Mouse (Mus musculus) thymus, postnatal 10 days (tissue): ENCODE measurements at regions not wholly inside any gene's neighbourhood (a gene's known extent, or its start where the extent isn't known, plus 50 kb on each side); places are given as distances from the start of the nearest gene placed in this dataset.
"Not testable (repeated sequence)": the region's sequence is repeated elsewhere in the genome, so short reads cannot be mapped to it uniquely, and the experiment has no call there.

ENCODE experiments used
- DNase-seq, 2 experiments: peaks; one replicate each; pipeline ENCODE4 v3.0.0; 2021; ENCODE audit warnings: low spot score in 2 of 2

- DNase-seq: no peak
These were observed 76.7 kb upstream of the Try4 start for GRCm38 (mm10) chr6:41225382-41225781.

- no peak for DNase-seq
These were observed 83.7 kb upstream of the Try4 start for GRCm38 (mm10) chr6:41218415-41218814.

GRCm38 (mm10) chr6:41215857-41216256 lies 86.2 kb upstream of the Try4 start:
- peak; percentile 45 to 51 for DNase-seq

GRCm38 (mm10) chr6:41205864-41206263 lies 96.2 kb upstream of the Try4 start:
- DNase-seq: no peak

- DNase-seq: no peak
These were observed 99.2 kb upstream of the Try4 start for GRCm38 (mm10) chr6:41202882-41203281.

- DNase-seq: no peak
These were observed 99.8 kb upstream of the Try4 start for GRCm38 (mm10) chr6:41202302-41202701.

GRCm38 (mm10) chr6:41194464-41194863 lies 107.6 kb upstream of the Try4 start:
- peak in 1 of 2 experiments; percentile 35 for DNase-seq

- no peak for DNase-seq
These were observed 110.2 kb upstream of the Try4 start for GRCm38 (mm10) chr6:41191734-41192326.

GRCm38 (mm10) chr6:41188910-41189309 lies 113.2 kb upstream of the Try4 start:
- DNase-seq: no peak

- peak; percentile 29 to 41 for DNase-seq
These were observed 114.1 kb upstream of the Try4 start for GRCm38 (mm10) chr6:41187966-41188365.

GRCm38 (mm10) chr6:41178896-41179295 lies 123.2 kb upstream of the Try4 start:
- peak; percentile 27 to 38 for DNase-seq

- no peak for DNase-seq
These were observed 124.0 kb upstream of the Try4 start for GRCm38 (mm10) chr6:41178019-41178418.

- DNase-seq: no peak
These were observed 124.9 kb upstream of the Try4 start for GRCm38 (mm10) chr6:41177152-41177551.

GRCm38 (mm10) chr6:41176034-41176433 lies 126.0 kb upstream of the Try4 start:
- no peak for DNase-seq

- no peak for DNase-seq
These were observed 128.2 kb upstream of the 2210010C04Rik start for GRCm38 (mm10) chr6:41163491-41163890.

- no peak for DNase-seq
These were observed 126.4 kb upstream of the 2210010C04Rik start for GRCm38 (mm10) chr6:41161693-41162092.

GRCm38 (mm10) chr6:41152101-41152500 lies 116.8 kb upstream of the 2210010C04Rik start:
- DNase-seq: no peak

- no peak for DNase-seq
These were observed 116.2 kb upstream of the 2210010C04Rik start for GRCm38 (mm10) chr6:41151542-41151941.

- no peak for DNase-seq
These were observed 105.6 kb upstream of the 2210010C04Rik start for GRCm38 (mm10) chr6:41140916-41141315.

GRCm38 (mm10) chr6:41137401-41137777 lies 102.1 kb upstream of the 2210010C04Rik start:
- DNase-seq: not testable (repeated sequence)

- DNase-seq: peak in 1 of 2 experiments; percentile 67
These were observed 101.5 kb upstream of the 2210010C04Rik start for GRCm38 (mm10) chr6:41136717-41137400.

- DNase-seq: no peak
These were observed 99.9 kb upstream of the 2210010C04Rik start for GRCm38 (mm10) chr6:41135160-41135559.

GRCm38 (mm10) chr6:41129906-41130305 lies 94.6 kb upstream of the 2210010C04Rik start:
- DNase-seq: no peak

GRCm38 (mm10) chr6:41127816-41128215 lies 92.5 kb upstream of the 2210010C04Rik start:
- DNase-seq: no peak
